Mouse (Mus musculus) kidney, postnatal 36 days (tissue): ENCODE measurements around the gene Aff2.

Experiments used
- DNase-seq, 2 experiments: peaks; one replicate each; pipeline ENCODE4 v3.0.0; 2021 to 2022; ENCODE audit warnings: mixed read lengths in 2 of 2

Gene Aff2

DNA sequence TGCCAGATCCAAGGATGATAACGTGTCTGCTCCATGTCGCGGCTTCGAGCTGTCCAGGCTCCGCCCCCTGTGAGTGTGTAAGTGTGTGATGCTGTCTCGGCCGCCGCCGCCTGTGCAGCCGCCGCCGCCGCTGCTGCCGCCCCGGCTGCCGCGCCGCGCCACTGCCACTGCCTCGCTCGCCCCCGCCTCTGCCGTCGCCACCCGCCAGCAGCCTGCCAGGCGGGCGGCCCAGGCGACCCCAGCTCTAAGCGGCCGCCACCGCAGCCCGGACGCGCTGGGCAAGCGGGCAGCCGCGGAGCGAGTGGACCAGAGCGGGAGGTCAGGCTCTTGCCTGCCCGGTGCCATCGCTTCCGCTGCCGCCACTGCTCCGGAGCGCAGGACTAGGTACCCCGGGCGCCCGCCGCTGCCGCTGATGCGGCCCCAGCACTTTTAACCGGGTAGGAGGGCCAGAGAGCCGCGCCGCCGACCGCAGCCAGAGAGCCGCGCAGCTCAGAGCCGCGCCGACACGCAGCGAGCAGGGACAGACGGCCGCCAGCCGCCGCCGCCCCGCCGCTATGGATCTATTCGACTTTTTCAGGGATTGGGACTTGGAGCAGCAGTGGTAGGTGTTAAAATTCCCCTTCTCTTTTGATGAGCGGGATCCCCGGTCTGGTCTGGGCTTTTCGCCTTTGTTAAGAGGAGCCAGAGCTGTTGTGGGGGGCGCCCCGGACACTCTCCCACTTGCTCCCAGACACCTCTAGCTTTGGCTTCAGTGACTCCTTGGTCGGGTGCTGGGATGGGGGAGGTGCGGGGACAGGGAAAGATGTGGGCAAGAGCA is at the start of gene Aff2:
Gene Aff2, plus strand, starts transcription at position 57 of the 817 bp plus-strand sequence.
- DNase-seq = peak; percentile 6 to 41

DNA sequence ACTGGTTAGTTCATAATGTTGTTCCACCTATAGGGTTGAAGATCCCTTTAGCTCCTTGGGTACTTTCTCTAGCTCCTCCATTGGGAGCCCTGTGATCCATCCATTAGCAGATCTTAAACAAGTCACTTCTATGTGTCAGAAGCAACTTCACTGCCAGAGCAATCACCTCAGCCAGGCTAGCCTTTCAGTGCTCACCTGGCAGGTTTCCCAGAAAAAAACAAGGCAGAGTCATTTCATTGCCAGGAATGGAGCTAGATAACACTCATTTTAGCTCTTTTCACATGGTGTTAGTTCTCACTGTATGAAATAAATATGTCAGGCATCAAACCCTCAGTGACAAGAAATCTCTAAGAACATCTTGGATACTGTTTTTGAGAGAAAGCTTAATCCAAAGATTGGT is 22.8 kb upstream of the Aff2 start:
- DNase-seq = no peak

- no peak for DNase-seq
Measured at GRCm38 (mm10) chrX:69355621-69356020, 4.5 kb upstream of the Aff2 start.

DNA sequence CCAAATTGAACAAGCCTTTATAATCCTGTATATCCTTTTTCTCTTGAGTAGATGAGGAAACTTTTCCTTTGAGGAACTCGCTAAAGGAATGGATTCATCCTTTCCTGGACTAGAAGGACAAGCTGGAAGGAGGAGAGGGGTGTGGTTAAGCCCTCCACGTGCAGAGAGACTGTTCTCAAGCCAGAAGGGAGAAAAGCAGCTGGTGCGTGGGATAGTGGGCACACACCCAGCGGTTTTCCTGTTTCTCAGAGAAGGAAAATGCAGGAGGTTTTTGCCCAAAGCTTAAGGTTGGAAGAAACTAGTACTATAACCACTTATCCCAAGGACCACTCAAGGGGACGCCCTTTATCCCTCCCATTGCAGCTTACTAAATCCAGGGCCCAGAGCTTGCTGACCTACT is 734 bp upstream of the Aff2 start:
- DNase-seq = no peak

DNA sequence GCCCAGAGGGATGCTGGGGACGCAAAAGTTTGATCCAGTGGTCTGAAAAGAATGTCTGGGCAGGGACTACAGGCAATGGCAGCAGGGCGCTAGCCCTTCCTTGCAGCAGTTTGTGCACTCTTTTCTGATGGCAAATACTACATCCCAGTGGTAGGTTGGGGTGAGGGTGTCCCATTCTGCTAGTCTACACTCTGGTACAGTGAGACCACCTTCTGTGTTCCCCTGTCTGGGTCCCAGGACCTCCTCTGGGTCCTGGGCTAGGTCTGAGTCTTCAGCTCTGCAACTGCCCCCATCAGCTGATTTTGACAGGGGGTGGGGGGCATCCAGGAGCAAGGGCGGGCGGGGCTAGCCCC is 233 bp upstream of the Aff2 start:
- no peak for DNase-seq

DNA sequence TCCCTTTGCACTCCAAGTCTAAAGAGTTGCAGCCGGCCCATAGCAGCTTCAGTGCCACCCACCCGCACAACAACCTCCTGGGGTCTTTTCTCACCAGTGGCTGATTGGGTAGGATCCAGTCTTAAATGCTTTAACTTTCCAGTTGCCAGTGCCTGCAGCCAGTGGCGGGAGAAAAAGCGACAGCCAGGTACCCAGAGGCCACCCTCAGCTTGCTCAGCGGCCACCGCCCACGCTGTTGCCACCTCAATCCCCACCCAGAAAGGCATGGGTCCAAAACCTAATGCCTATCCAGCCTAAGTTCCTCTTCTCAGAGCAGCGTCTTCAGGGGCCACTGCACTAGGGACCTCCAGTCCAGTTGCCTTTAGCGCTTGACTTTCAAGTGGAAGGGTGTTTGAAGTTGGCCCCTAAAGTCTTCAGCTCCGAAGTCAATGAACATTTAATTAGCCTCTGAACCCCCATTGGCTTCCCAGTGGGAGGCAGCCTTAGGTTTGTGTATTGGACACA is 1.0 kb downstream of the Aff2 start:
- no peak for DNase-seq

- DNase-seq = peak in 1 of 2 experiments; percentile 6
Measured at GRCm38 (mm10) chrX:69364198-69364597, 4.1 kb downstream of the Aff2 start.

DNA sequence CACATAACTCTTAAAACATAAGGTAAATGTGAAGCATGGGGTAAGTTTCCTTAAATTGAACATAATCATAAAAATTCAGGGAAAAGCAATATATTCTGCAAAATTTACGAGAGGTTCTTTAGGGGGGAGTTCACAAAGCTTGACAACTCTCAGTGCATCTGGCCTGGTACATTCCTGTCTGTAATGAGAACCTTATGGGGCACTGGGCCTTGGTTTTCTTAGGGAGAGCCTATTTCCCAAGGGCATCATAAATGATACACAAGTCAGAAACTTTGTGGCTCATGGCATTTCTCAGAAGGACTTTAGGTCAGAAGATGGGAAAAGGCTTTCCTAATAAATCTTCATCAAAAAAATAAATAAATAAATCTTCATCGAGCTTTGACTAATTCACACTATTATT is 13.2 kb downstream of the Aff2 start:
- no peak for DNase-seq

GRCm38 (mm10) chrX:69389738-69390137 is 29.6 kb downstream of the Aff2 start:
- peak; percentile 4 to 20 for DNase-seq

- no peak for DNase-seq
Measured at GRCm38 (mm10) chrX:69415043-69415442, 54.9 kb downstream of the Aff2 start.

DNA sequence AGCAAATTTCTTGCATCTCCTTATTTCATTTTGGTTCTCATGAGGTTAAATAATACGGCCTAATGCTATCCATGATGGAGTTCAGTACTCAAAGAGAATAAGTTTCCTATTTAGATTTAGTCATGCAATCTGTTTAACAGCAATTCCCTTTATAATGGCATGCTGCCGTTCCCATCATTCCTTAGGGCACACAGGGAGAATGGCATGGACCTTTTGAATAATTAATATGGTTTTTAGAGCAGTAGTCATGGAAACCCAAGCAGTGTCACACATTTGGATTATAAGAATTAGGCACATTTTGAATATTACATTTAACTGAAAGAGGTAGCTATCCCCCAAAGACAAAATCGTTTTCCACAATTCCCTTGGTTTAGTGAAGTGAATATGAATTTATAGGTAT is 78.3 kb downstream of the Aff2 start:
- no peak for DNase-seq

DNA sequence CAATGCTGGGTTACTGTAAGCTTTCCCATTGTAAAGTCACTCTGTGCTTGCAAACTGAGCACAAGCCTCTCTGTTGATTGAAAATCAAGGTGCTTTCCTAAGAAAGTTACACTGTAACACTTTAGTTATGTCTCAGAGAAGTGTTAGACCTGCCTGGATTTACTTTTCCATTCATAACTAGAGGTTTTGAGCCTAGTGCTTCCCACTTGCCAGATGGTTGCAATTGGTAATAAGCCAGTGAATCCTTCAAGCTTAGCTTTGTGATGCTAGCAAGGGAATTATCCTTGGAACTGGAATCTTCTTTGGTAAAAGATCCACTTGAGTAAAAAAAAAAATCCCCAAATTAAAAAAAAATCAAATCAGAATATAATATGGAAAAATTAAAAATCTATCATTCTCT is 81.8 kb downstream of the Aff2 start:
- DNase-seq = no peak

DNA sequence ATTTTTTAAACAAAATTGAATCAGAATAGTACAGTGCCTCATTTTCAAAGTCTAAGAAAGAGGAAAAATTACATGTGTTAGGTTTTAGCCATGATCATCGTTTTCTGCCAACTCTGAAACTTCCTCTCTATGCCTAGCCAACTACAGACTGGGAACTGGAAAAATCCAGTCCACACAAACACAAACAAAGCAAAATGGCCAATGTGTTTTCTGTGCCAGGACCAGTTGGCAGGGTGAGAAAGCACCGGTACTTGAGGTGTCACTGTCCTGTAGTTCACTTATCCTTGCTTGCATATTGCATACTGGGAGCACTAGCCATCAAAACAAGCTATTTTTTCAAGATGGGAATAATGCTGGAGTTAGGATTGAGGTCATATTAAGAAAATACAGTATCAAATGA is 100.8 kb downstream of the Aff2 start:
- no peak for DNase-seq

DNA sequence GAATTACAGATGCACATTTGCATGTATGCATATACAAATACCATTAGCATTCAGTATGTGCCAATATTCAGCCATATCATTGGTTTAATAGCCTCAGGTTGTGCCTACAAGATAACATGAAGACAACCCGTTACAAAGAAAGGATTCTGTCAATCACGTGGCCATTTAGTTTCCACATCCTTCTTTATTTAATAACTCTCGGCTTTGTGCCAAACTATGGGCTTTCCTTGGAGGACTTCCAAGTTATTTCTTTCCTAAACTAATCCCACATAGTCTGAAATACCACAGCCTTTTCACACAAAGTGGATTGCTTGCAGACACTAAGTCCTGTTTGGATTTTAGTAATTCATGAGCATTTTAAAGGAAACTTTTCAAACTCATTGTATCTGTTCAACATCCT is 142.0 kb downstream of the Aff2 start:
- DNase-seq = no peak

DNA sequence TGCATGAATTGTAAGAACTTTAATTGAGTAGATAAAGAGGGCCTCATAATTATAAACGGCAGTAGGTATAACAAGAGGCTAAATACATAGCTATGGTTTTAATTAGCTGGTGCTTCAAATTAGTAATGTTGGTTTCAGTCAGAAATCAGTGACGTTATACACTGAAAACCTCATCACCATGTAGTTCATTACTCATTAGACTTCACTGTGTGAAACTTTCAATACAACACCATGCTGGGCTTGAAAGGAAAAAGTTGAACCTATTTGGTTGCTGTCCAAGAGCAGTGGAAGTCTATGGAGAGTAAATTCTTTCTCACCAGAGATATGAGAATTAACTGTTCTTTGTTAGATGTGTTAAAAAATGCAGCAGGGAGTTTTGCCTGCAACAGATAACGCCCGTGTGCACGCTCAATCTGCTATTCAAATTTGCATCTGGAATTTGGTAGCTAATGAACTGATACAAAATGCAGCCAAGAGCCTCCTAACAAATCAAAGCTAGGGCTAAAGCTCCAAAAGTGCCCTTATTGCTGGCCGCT is 158.0 kb downstream of the Aff2 start:
- no peak for DNase-seq

DNA sequence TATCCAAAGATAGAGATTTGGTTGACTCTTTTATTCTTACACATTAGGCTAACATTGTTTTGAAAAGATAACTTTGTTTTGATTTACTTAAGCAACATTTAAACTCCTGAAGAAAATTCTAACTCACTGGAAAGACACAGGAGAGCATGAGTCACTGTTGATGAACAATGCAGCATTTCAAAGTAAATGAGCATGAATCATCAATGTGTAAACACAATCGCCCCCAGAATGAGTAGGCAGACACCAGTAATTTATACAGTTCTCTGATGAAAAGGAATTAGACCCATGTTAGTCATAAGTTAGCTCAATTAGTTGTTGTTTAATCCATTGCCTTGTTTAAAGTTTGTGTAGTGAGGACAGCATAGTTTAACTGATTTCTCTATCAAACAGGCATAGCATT is 180.7 kb downstream of the Aff2 start:
- DNase-seq = no peak

DNA sequence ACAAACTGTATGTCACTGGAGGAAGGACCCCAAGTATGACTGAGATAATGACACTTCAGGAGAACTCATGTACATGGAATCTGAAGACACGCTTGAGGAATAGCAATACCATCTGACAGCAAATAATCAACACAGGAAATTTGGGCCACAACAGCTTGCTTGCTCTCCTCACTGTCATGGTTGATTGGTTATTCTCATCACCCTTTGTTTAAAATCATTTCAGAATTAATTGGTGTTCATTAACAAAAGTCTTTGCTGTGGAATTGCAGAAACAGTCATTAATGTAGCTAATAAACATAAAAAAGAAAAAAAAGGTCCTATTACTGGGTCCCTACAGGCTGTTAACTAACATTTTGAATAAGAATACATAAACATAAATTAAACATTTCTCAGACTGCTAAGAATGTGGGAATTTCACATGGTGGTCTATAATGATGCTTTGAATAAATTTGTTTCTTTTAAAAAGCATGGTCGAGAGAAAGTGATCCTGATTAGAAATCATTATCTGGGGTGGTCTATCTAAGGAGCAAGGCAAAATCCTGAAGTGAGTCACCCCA is 219.9 kb downstream of the Aff2 start:
- no peak for DNase-seq

DNA sequence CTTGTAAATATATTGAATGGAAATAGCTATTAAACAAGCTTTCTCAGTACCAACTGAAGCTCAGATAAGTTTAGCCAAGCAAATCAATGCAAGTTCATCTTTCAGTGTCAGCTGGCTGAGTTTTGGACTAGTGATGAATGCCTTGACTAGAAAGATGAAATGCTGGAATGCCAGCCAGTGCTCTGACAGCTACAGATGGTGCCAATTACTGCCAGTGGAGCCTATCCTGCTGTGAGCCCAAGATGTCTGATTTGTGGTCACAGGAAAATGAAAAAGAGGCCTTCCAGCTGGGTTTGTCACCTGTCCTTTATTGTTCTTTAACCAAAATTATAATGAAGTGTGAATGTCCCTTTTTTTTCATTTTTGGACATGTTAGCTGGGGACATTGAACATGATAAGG is 248.7 kb downstream of the Aff2 start:
- DNase-seq = no peak

DNA sequence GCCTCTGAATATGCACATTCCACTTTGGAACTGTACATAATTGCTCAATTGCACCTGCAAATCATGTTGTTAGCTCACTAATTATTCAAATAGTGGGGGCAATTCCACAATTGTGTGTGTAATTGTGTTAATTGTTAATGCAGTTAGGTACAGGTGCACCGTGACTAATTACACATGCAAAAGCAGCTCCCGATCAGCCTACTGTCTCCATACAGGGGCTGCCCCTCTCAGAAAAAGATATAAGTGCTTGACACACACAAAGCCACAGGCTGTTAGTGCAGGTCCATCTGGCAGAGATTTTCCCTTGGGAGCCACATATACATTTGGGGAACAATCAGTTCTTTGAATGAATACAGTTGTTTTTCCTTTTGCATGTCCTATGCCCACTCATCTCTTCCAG is 302.9 kb downstream of the Aff2 start:
- no peak for DNase-seq

DNA sequence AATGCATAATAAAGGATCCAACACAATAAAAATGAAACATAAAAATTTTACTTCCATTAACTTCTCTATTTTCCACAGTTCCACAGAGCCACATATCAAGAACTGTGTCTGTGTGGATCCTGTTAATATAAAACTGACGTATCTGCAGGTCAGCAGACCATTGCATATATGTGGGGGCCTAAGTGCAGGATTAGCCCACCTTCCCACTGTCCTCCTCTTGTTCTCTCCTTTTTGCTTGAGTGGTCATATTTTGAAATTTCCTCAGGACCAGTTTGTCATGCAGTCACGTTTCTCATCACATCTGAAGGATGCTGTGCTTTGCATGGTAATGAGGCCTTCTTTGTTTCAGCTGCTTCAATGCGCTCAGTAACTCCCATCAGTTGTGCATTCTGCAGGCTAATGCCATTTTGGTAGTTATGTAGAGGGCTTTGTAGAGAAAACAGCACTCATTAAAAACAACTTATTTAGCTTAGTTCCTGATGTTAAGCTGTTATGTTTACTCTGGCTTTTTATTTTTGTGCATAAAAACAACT is 306.1 kb downstream of the Aff2 start:
- DNase-seq = no peak

DNA sequence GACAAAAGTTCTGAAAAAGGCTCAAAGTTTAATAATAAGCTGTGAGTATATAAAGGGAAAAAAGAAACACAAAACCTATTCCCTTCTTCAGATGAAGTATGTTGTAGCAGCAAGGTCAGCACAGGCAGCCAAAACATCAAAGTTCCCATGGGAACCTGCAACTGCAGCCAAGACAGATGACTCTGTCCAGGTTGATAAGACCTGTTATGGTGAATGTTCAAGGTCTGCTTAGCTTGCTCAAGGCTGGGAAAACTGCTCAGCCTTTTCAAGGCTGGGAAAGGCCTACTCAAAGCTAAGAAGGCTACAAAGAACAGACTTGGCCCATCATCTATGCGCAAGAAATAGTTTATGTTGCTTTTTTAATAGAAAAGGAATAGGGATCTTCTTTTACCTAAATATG is 315.6 kb downstream of the Aff2 start:
- DNase-seq = no peak

GRCm38 (mm10) chrX:69698840-69699239 is 338.7 kb downstream of the Aff2 start:
- no peak for DNase-seq

- DNase-seq = no peak
Measured at GRCm38 (mm10) chrX:69738972-69739371, 378.9 kb downstream of the Aff2 start.

- DNase-seq = no peak
Measured at GRCm38 (mm10) chrX:69744962-69745597, 385.0 kb downstream of the Aff2 start.
